Mouse (Mus musculus): ENCODE results near the gene Rnf114. TPM values are rescaled to one million over a fixed set of nuclear protein-coding genes. Genes with fewer than 3 reads are reported as not detected.

The Rnf114 gene
- polyA plus RNA-seq, 1 experiment from 2014 or later: 94.4 TPM

GRCm38 (mm10) chr2:167476762-167477161 is 15.7 kb upstream of the Rnf114 start:
- 69% methylated on average over 4 of the region's 4 CpGs for WGBS
- no peaks in the 10 kb centered on the region for H3K9me3 ChIP-seq
- H3K27ac ChIP-seq: peak overlapping the region; percentile 73
- peaks cover 39% of the 10 kb centered on the region for H3K36me3 ChIP-seq
- peaks cover 13% of the 10 kb centered on the region for H3K4me1 ChIP-seq
- no peak overlapping the region for H3K4me2 ChIP-seq (replicated peaks)
- no peaks in the 10 kb centered on the region for H3K27me3 ChIP-seq
- no peak overlapping the region for H3K4me3 ChIP-seq
- no peak overlapping the region; the same call in 1 of the 2 replicates for H3K9ac ChIP-seq
- ATAC-seq (ENCODE audit: insufficient number of reproducible peaks, insufficient read depth, low FRiP score, low TSS enrichment): no peak

- ATAC-seq (ENCODE audit: insufficient number of reproducible peaks, insufficient read depth, low FRiP score, low TSS enrichment): no peak
- Histone ChIP-seq H3K27me3 (no peaks in the 10 kb centered on the region), H3K4me1 (peaks cover 13% of the 10 kb centered on the region), H3K4me2 (replicated peaks) (no peak overlapping the region), H3K36me3 (peaks cover 32% of the 10 kb centered on the region), H3K9ac (no peak overlapping the region), H3K4me3 (no peak overlapping the region), H3K27ac (no peak overlapping the region), H3K9me3 (no peaks in the 10 kb centered on the region)
- WGBS: 48% methylated on average over 2 of the region's 2 CpGs
Measured at GRCm38 (mm10) chr2:167478128-167478527, 14.3 kb upstream of the Rnf114 start.

- H3K36me3 ChIP-seq: peaks cover 32% of the 10 kb centered on the region
- H3K27ac ChIP-seq: no peak overlapping the region
- H3K4me2 ChIP-seq (replicated peaks): no peak overlapping the region
- ATAC-seq (ENCODE audit: insufficient number of reproducible peaks, insufficient read depth, low FRiP score, low TSS enrichment): no peak
- peaks cover 13% of the 10 kb centered on the region for H3K4me1 ChIP-seq
- WGBS: 85% methylated on average over 1 of the region's 1 CpGs
- H3K27me3 ChIP-seq: no peaks in the 10 kb centered on the region
- no peak overlapping the region for H3K4me3 ChIP-seq
- no peaks in the 10 kb centered on the region for H3K9me3 ChIP-seq
- no peak overlapping the region for H3K9ac ChIP-seq
Measured at GRCm38 (mm10) chr2:167479501-167479900, 12.9 kb upstream of the Rnf114 start.

GRCm38 (mm10) chr2:167482681-167483080 is 9.8 kb upstream of the Rnf114 start:
- ATAC-seq (ENCODE audit: insufficient number of reproducible peaks, insufficient read depth, low FRiP score, low TSS enrichment): no peak

GRCm38 (mm10) chr2:167483081-167483826 is 9.2 kb upstream of the Rnf114 start:
- no peaks in the 10 kb centered on the region for H3K9me3 ChIP-seq
- no peak overlapping the region for H3K4me3 ChIP-seq
- no peak overlapping the region for H3K27ac ChIP-seq
- H3K9ac ChIP-seq: no peak overlapping the region
- ATAC-seq (ENCODE audit: insufficient number of reproducible peaks, insufficient read depth, low FRiP score, low TSS enrichment): no peak
- H3K36me3 ChIP-seq: peaks cover 43% of the 10 kb centered on the region
- 0 out of 2 replicates have a peak, but pooled peaks cover 4% of the 10 kb centered on the region for H3K4me1 ChIP-seq
- WGBS: 92% methylated on average over 27 of the region's 27 CpGs
- no peak overlapping the region for H3K4me2 ChIP-seq (replicated peaks)
- no peaks in the 10 kb centered on the region for H3K27me3 ChIP-seq

More at GRCm38 (mm10) chr2:167482681-167483080, 9.8 kb upstream of the Rnf114 start:
- Histone ChIP-seq H3K36me3 (peaks cover 46% of the 10 kb centered on the region), H3K4me2 (replicated peaks) (no peak overlapping the region), H3K9me3 (no peaks in the 10 kb centered on the region), H3K9ac (no peak overlapping the region), H3K4me1 (0 out of 2 replicates have a peak, but pooled peaks cover 4% of the 10 kb centered on the region), H3K4me3 (no peak overlapping the region), H3K27ac (no peak overlapping the region), H3K27me3 (no peaks in the 10 kb centered on the region)
- WGBS: 92% methylated on average over 4 of the region's 4 CpGs

GRCm38 (mm10) chr2:167483827-167484410 is 8.5 kb upstream of the Rnf114 start:
- no peaks in the 10 kb centered on the region for H3K9me3 ChIP-seq
- H3K9ac ChIP-seq: no peak overlapping the region
- 0 out of 2 replicates have a peak, but pooled peaks cover 4% of the 10 kb centered on the region for H3K4me1 ChIP-seq
- H3K27ac ChIP-seq: no peak overlapping the region
- no peaks in the 10 kb centered on the region for H3K27me3 ChIP-seq
- no peak overlapping the region for H3K4me3 ChIP-seq
- H3K4me2 ChIP-seq (replicated peaks): no peak overlapping the region
- WGBS: 92% methylated on average over 24 of the region's 24 CpGs
- ATAC-seq (ENCODE audit: insufficient number of reproducible peaks, insufficient read depth, low FRiP score, low TSS enrichment): no peak
- peaks cover 46% of the 10 kb centered on the region for H3K36me3 ChIP-seq

GRCm38 (mm10) chr2:167484932-167485331 is 7.5 kb upstream of the Rnf114 start:
- Histone ChIP-seq H3K36me3 (peaks cover 46% of the 10 kb centered on the region), H3K9me3 (no peaks in the 10 kb centered on the region), H3K27me3 (no peaks in the 10 kb centered on the region), H3K4me1 (0 out of 2 replicates have a peak, but pooled peaks cover 4% of the 10 kb centered on the region), H3K4me2 (replicated peaks) (no peak overlapping the region), H3K9ac (no peak overlapping the region), H3K27ac (no peak overlapping the region), H3K4me3 (no peak overlapping the region)
- no peak for ATAC-seq (ENCODE audit: insufficient number of reproducible peaks, insufficient read depth, low FRiP score, low TSS enrichment)
- 89% methylated on average over 11 of the region's 11 CpGs for WGBS

GRCm38 (mm10) chr2:167485501-167486377 is 6.7 kb upstream of the Rnf114 start:
- no peak overlapping the region for H3K9ac ChIP-seq

GRCm38 (mm10) chr2:167486573-167486972 is 5.9 kb upstream of the Rnf114 start:
- Histone ChIP-seq H3K27me3 (no peaks in the 10 kb centered on the region), H3K9me3 (no peaks in the 10 kb centered on the region), H3K9ac (no peak overlapping the region), H3K4me2 (replicated peaks) (no peak overlapping the region), H3K4me1 (peaks cover 17% of the 10 kb centered on the region), H3K36me3 (peaks cover 46% of the 10 kb centered on the region), H3K27ac (no peak overlapping the region), H3K4me3 (no peak overlapping the region)
- WGBS: 82% methylated on average over 4 of the region's 4 CpGs
- no peak; the same call in 1 of the 2 replicates for ATAC-seq (ENCODE audit: insufficient number of reproducible peaks, insufficient read depth, low FRiP score, low TSS enrichment)

More at GRCm38 (mm10) chr2:167485501-167486377, 6.7 kb upstream of the Rnf114 start:
- 84% methylated on average over 7 of the region's 7 CpGs for WGBS
- Histone ChIP-seq H3K4me1 (peaks cover 8% of the 10 kb centered on the region), H3K36me3 (peaks cover 46% of the 10 kb centered on the region), H3K9me3 (no peaks in the 10 kb centered on the region), H3K27me3 (no peaks in the 10 kb centered on the region), H3K4me3 (no peak overlapping the region), H3K4me2 (replicated peaks) (no peak overlapping the region), H3K27ac (no peak overlapping the region)
- no peak for ATAC-seq (ENCODE audit: insufficient number of reproducible peaks, insufficient read depth, low FRiP score, low TSS enrichment)

GRCm38 (mm10) chr2:167487551-167487950 is 4.9 kb upstream of the Rnf114 start:
- peaks cover 22% of the 10 kb centered on the region for H3K4me1 ChIP-seq
- ATAC-seq (ENCODE audit: insufficient number of reproducible peaks, insufficient read depth, low FRiP score, low TSS enrichment): no peak
- peaks cover 45% of the 10 kb centered on the region for H3K36me3 ChIP-seq
- H3K9me3 ChIP-seq: no peaks in the 10 kb centered on the region
- H3K4me2 ChIP-seq (replicated peaks): no peak overlapping the region
- H3K27me3 ChIP-seq: no peaks in the 10 kb centered on the region
- no peak overlapping the region for H3K27ac ChIP-seq
- 89% methylated on average over 6 of the region's 6 CpGs for WGBS
- no peak overlapping the region for H3K4me3 ChIP-seq
- no peak overlapping the region for H3K9ac ChIP-seq

GRCm38 (mm10) chr2:167487994-167488393 is 4.5 kb upstream of the Rnf114 start:
- no peaks in the 10 kb centered on the region for H3K27me3 ChIP-seq
- 87% methylated on average over 6 of the region's 6 CpGs for WGBS
- H3K36me3 ChIP-seq: peaks cover 40% of the 10 kb centered on the region
- no peak overlapping the region for H3K27ac ChIP-seq
- H3K4me1 ChIP-seq: peaks cover 22% of the 10 kb centered on the region
- H3K9ac ChIP-seq: no peak overlapping the region
- H3K9me3 ChIP-seq: no peaks in the 10 kb centered on the region
- no peak overlapping the region for H3K4me2 ChIP-seq (replicated peaks)
- no peak for ATAC-seq (ENCODE audit: insufficient number of reproducible peaks, insufficient read depth, low FRiP score, low TSS enrichment)
- no peak overlapping the region for H3K4me3 ChIP-seq
